Mouse (Mus musculus): ENCODE data around the gene Kcnmb1. TPM values are rescaled to one million over a fixed set of nuclear protein-coding genes. Genes with fewer than 3 reads are reported as not detected.

The Kcnmb1 gene
- 6.9 and 10.2 TPM in 2 replicates for polyA plus RNA-seq (2016; fragmentation: Nextera tagmentation; extraction: Ambion mirVana)

GRCm38 (mm10) chr11:33962688-33963407 is at the start of gene Kcnmb1:
Kcnmb1 (plus strand) TSS chr11:33963013.
- H3K4me1 ChIP-seq, result peaks cover 29% of the 10 kb centered on the region
- DNase-seq (ENCODE audit: low spot score), result peak; percentile 91
- 0 out of 2 replicates have a peak, but pooled peaks cover 3% of the 10 kb centered on the region for H3K36me3 ChIP-seq
- H3K27ac ChIP-seq, result peak within 1 kb of the TSS; percentile 86
- peak within 1 kb of the TSS; percentile 42 for H3K4me3 ChIP-seq
- no peaks in the 10 kb centered on the region for H3K27me3 ChIP-seq (ENCODE audit: insufficient read depth, poor library complexity, severe bottlenecking)
- H3K9me3 ChIP-seq, result no peaks in the 10 kb centered on the region
- WGBS, result 18% methylated on average over 6 of the region's 6 CpGs

- 59% methylated on average over 7 of the region's 7 CpGs for WGBS
- peaks cover 40% of the 10 kb centered on the region for H3K4me1 ChIP-seq
- H3K9me3 ChIP-seq, result no peaks in the 10 kb centered on the region
- peaks cover 27% of the 10 kb centered on the region for H3K27me3 ChIP-seq (ENCODE audit: insufficient read depth, poor library complexity, severe bottlenecking)
- 0 out of 2 replicates have a peak overlapping the region, but pooled peaks have one; percentile 4 for H3K27ac ChIP-seq
- H3K4me3 ChIP-seq, result no peak overlapping the region
- DNase-seq (ENCODE audit: low spot score), result no peak
- H3K36me3 ChIP-seq, result no peaks in the 10 kb centered on the region
Observed at GRCm38 (mm10) chr11:33913061-33913460, 49.8 kb upstream of the Kcnmb1 start.

GRCm38 (mm10) chr11:33914216-33914615 is 48.6 kb upstream of the Kcnmb1 start:
- no peak overlapping the region for H3K27ac ChIP-seq
- no peak overlapping the region for H3K4me3 ChIP-seq
- no peak for DNase-seq (ENCODE audit: low spot score)
- H3K9me3 ChIP-seq, result no peaks in the 10 kb centered on the region
- H3K27me3 ChIP-seq (ENCODE audit: insufficient read depth, poor library complexity, severe bottlenecking), result peaks cover 29% of the 10 kb centered on the region
- peaks cover 40% of the 10 kb centered on the region for H3K4me1 ChIP-seq
- 84% methylated on average over 12 of the region's 12 CpGs for WGBS
- H3K36me3 ChIP-seq, result no peaks in the 10 kb centered on the region

- DNase-seq (ENCODE audit: low spot score), result peak; percentile 87
- Histone ChIP-seq H3K27me3 (ENCODE audit: insufficient read depth, poor library complexity, severe bottlenecking) (peaks cover 24% of the 10 kb centered on the region), H3K27ac (no peak overlapping the region), H3K4me3 (no peak overlapping the region), H3K9me3 (no peaks in the 10 kb centered on the region), H3K4me1 (peaks cover 21% of the 10 kb centered on the region; the same call in 1 of the 2 replicates), H3K36me3 (no peaks in the 10 kb centered on the region)
- 22% methylated on average over 6 of the region's 6 CpGs for WGBS
Observed at GRCm38 (mm10) chr11:33917574-33917973, 45.2 kb upstream of the Kcnmb1 start.

- 40% methylated on average over 2 of the region's 2 CpGs for WGBS
- peak; percentile 25 for DNase-seq (ENCODE audit: low spot score)
- no peaks in the 10 kb centered on the region for H3K9me3 ChIP-seq
- no peaks in the 10 kb centered on the region for H3K36me3 ChIP-seq
- H3K27ac ChIP-seq, result no peak overlapping the region
- 0 out of 2 replicates have a peak, but pooled peaks cover 13% of the 10 kb centered on the region for H3K4me1 ChIP-seq
- H3K4me3 ChIP-seq, result no peak overlapping the region
- H3K27me3 ChIP-seq (ENCODE audit: insufficient read depth, poor library complexity, severe bottlenecking), result peaks cover 23% of the 10 kb centered on the region
Observed at GRCm38 (mm10) chr11:33918424-33918823, 44.4 kb upstream of the Kcnmb1 start.

GRCm38 (mm10) chr11:33919826-33920225 is 43.0 kb upstream of the Kcnmb1 start:
- no peak for DNase-seq (ENCODE audit: low spot score)
- Histone ChIP-seq H3K27me3 (ENCODE audit: insufficient read depth, poor library complexity, severe bottlenecking) (peaks cover 13% of the 10 kb centered on the region; the same call in 1 of the 2 replicates), H3K36me3 (no peaks in the 10 kb centered on the region), H3K27ac (no peak overlapping the region), H3K4me1 (0 out of 2 replicates have a peak, but pooled peaks cover 11% of the 10 kb centered on the region), H3K4me3 (no peak overlapping the region), H3K9me3 (no peaks in the 10 kb centered on the region)
- WGBS, result 71% methylated on average over 7 of the region's 7 CpGs

GRCm38 (mm10) chr11:33921451-33921850 is 41.4 kb upstream of the Kcnmb1 start:
- H3K27me3 ChIP-seq (ENCODE audit: insufficient read depth, poor library complexity, severe bottlenecking), result peaks cover 16% of the 10 kb centered on the region; the same call in 1 of the 2 replicates
- no peak overlapping the region for H3K4me3 ChIP-seq
- H3K9me3 ChIP-seq, result no peaks in the 10 kb centered on the region
- WGBS, result 71% methylated on average over 13 of the region's 13 CpGs
- H3K4me1 ChIP-seq, result 0 out of 2 replicates have a peak, but pooled peaks cover 6% of the 10 kb centered on the region
- peak; percentile 67 for DNase-seq (ENCODE audit: low spot score)
- H3K36me3 ChIP-seq, result no peaks in the 10 kb centered on the region
- H3K27ac ChIP-seq, result no peak overlapping the region

- 71% methylated on average over 3 of the region's 3 CpGs for WGBS
- no peaks in the 10 kb centered on the region for H3K9me3 ChIP-seq
- no peaks in the 10 kb centered on the region for H3K36me3 ChIP-seq
- no peaks in the 10 kb centered on the region for H3K4me1 ChIP-seq
- H3K27me3 ChIP-seq (ENCODE audit: insufficient read depth, poor library complexity, severe bottlenecking), result peaks cover 26% of the 10 kb centered on the region; the same call in 1 of the 2 replicates
- H3K27ac ChIP-seq, result no peak overlapping the region
- no peak for DNase-seq (ENCODE audit: low spot score)
- no peak overlapping the region for H3K4me3 ChIP-seq
Observed at GRCm38 (mm10) chr11:33923031-33923430, 39.8 kb upstream of the Kcnmb1 start.

GRCm38 (mm10) chr11:33925778-33926177 is 37.0 kb upstream of the Kcnmb1 start:
- Histone ChIP-seq H3K36me3 (no peaks in the 10 kb centered on the region), H3K4me3 (no peak overlapping the region), H3K27ac (no peak overlapping the region), H3K9me3 (no peaks in the 10 kb centered on the region), H3K27me3 (ENCODE audit: insufficient read depth, poor library complexity, severe bottlenecking) (peaks cover 22% of the 10 kb centered on the region; the same call in 1 of the 2 replicates), H3K4me1 (no peaks in the 10 kb centered on the region)
- 79% methylated on average over 8 of the region's 8 CpGs for WGBS
- DNase-seq (ENCODE audit: low spot score), result no peak

- 46% methylated on average over 2 of the region's 2 CpGs for WGBS
- H3K4me3 ChIP-seq, result no peak overlapping the region
- DNase-seq (ENCODE audit: low spot score), result no peak
- no peak overlapping the region for H3K27ac ChIP-seq
- no peaks in the 10 kb centered on the region for H3K36me3 ChIP-seq
- no peaks in the 10 kb centered on the region for H3K9me3 ChIP-seq
- H3K27me3 ChIP-seq (ENCODE audit: insufficient read depth, poor library complexity, severe bottlenecking), result peaks cover 17% of the 10 kb centered on the region; the same call in 1 of the 2 replicates
- no peaks in the 10 kb centered on the region for H3K4me1 ChIP-seq
Observed at GRCm38 (mm10) chr11:33926551-33926950, 36.3 kb upstream of the Kcnmb1 start.

GRCm38 (mm10) chr11:33927321-33927720 is 35.5 kb upstream of the Kcnmb1 start:
- Histone ChIP-seq H3K9me3 (no peaks in the 10 kb centered on the region), H3K36me3 (no peaks in the 10 kb centered on the region), H3K27me3 (ENCODE audit: insufficient read depth, poor library complexity, severe bottlenecking) (peaks cover 16% of the 10 kb centered on the region; the same call in 1 of the 2 replicates), H3K27ac (no peak overlapping the region), H3K4me3 (no peak overlapping the region), H3K4me1 (peaks cover 2% of the 10 kb centered on the region)
- no peak for DNase-seq (ENCODE audit: low spot score)
- whole genome bisulfite sequencing, result 58% methylated on average over 6 of the region's 6 CpGs

GRCm38 (mm10) chr11:33927836-33928235 is 35.0 kb upstream of the Kcnmb1 start:
- H3K4me3 ChIP-seq, result no peak overlapping the region
- no peaks in the 10 kb centered on the region for H3K36me3 ChIP-seq
- H3K4me1 ChIP-seq, result peaks cover 5% of the 10 kb centered on the region
- H3K27ac ChIP-seq, result no peak overlapping the region
- WGBS, result 66% methylated on average over 4 of the region's 4 CpGs
- DNase-seq (ENCODE audit: low spot score), result no peak
- H3K27me3 ChIP-seq (ENCODE audit: insufficient read depth, poor library complexity, severe bottlenecking), result peaks cover 16% of the 10 kb centered on the region; the same call in 1 of the 2 replicates
- no peaks in the 10 kb centered on the region for H3K9me3 ChIP-seq

GRCm38 (mm10) chr11:33928658-33929057 is 34.2 kb upstream of the Kcnmb1 start:
- no peak overlapping the region for H3K4me3 ChIP-seq
- 38% methylated on average over 7 of the region's 7 CpGs for WGBS
- H3K36me3 ChIP-seq, result no peaks in the 10 kb centered on the region
- peaks cover 16% of the 10 kb centered on the region; the same call in 1 of the 2 replicates for H3K27me3 ChIP-seq (ENCODE audit: insufficient read depth, poor library complexity, severe bottlenecking)
- no peaks in the 10 kb centered on the region for H3K9me3 ChIP-seq
- no peak overlapping the region for H3K27ac ChIP-seq
- peaks cover 5% of the 10 kb centered on the region for H3K4me1 ChIP-seq
- no peak for DNase-seq (ENCODE audit: low spot score)
